Mouse (Mus musculus) hindbrain, embryonic 10.5 days (tissue): ENCODE data around the gene Ccl5. TPM values are rescaled to one million over a fixed set of nuclear protein-coding genes. Genes with fewer than 3 reads are reported as not detected.

Source experiments
- DNase-seq: peaks from one replicate; pipeline ENCODE4 v3.0.0-alpha.2; 2017; ENCODE audit warnings: low spot score
- H3K27ac ChIP-seq: fragments of 300-500 bp; sonication (generic); 2 replicates; pipeline ENCODE4 v1.5.1; 2016; ENCODE audit warnings: mild to moderate bottlenecking, moderate library complexity
- H3K27me3 ChIP-seq: fragments of 300-500 bp; sonication (generic); 2 replicates; pipeline ENCODE4 v1.6.1; 2016; ENCODE audit warnings: mild to moderate bottlenecking; ENCODE audit not compliant: poor library complexity, insufficient read depth, severe bottlenecking
- H3K36me3 ChIP-seq: fragments of 300-500 bp; sonication (generic); 2 replicates; pipeline ENCODE4 v1.6.1; 2016; ENCODE audit warnings: mild to moderate bottlenecking, moderate library complexity
- H3K4me1 ChIP-seq: fragments of 300-500 bp; sonication (generic); replicated peaks from 2 replicates; pipeline ENCODE4 v1.6.1; 2016; ENCODE audit warnings: mild to moderate bottlenecking
- H3K4me3 ChIP-seq: fragments of 300-500 bp; sonication (generic); 2 replicates; pipeline ENCODE4 v1.5.1; 2016; ENCODE audit warnings: mild to moderate bottlenecking, moderate library complexity
- H3K9me3 ChIP-seq: fragments of 300-500 bp; sonication (generic); 2 replicates; pipeline ENCODE4 v1.6.1; 2016; ENCODE audit warnings: mild to moderate bottlenecking, moderate library complexity
- WGBS: fragments of 180-500 bp; shearing (Covaris S2); methylation state at CpG from one replicate; pipeline ENCODE4 v1.1.7; 2016; 5-methylcytosine and 5-hydroxymethylcytosine counted together
- polyA plus RNA-seq: library from polyadenylated mRNA; unstranded; fragments of >200 nt; fragmentation: Nextera tagmentation; extraction: Ambion mirVana; gene quantifications from 2 replicates; pipeline ENCODE4 v1.2.1, GENCODE M21; 2016

Gene Ccl5
- not detected in 2 replicates for polyA plus RNA-seq

GRCm38 (mm10) chr11:83530360-83530759, at the start of gene Ccl5:
Ccl5 (minus strand) TSS chr11:83530518.
- Histone ChIP-seq H3K36me3 (no peaks in the 10 kb centered on the region), H3K27ac (no peak within 1 kb of the TSS), H3K4me3 (no peak within 1 kb of the TSS), H3K9me3 (no peaks in the 10 kb centered on the region), H3K4me1 (0 out of 2 replicates have a peak, but pooled peaks cover 3% of the 10 kb centered on the region), H3K27me3 (no peaks in the 10 kb centered on the region)
- no peak for DNase-seq
- 83% methylated on average over 5 of the region's 5 CpGs for WGBS

- no peak for DNase-seq
- Histone ChIP-seq H3K4me3 (no peak overlapping the region), H3K27me3 (no peaks in the 10 kb centered on the region), H3K27ac (no peak overlapping the region), H3K36me3 (no peaks in the 10 kb centered on the region), H3K9me3 (no peaks in the 10 kb centered on the region), H3K4me1 (peaks cover 8% of the 10 kb centered on the region)
- WGBS: 84% methylated on average over 3 of the region's 3 CpGs
Measured at GRCm38 (mm10) chr11:83578999-83579398, 48.7 kb upstream of the Ccl5 start.

- Histone ChIP-seq H3K27me3 (no peaks in the 10 kb centered on the region), H3K4me1 (peaks cover 8% of the 10 kb centered on the region), H3K36me3 (no peaks in the 10 kb centered on the region), H3K27ac (no peak within 1 kb of the TSS), H3K4me3 (no peak within 1 kb of the TSS), H3K9me3 (no peaks in the 10 kb centered on the region)
- peak; percentile 9 for DNase-seq
- WGBS: 59% methylated on average over 2 of the region's 2 CpGs
Measured at GRCm38 (mm10) chr11:83578186-83578760, 48.0 kb upstream of the Ccl5 start, which contains the start of gene Ccl9. Ccl9 (minus strand) TSS chr11:83578636.

- DNase-seq: no peak
- no peak overlapping the region for H3K4me3 ChIP-seq
- H3K27me3 ChIP-seq: no peaks in the 10 kb centered on the region
- no peak overlapping the region for H3K27ac ChIP-seq
- WGBS: 84% methylated on average over 4 of the region's 4 CpGs
- H3K4me1 ChIP-seq: no peaks in the 10 kb centered on the region; the same call in 1 of the 2 replicates
- H3K9me3 ChIP-seq: no peaks in the 10 kb centered on the region
- H3K36me3 ChIP-seq: no peaks in the 10 kb centered on the region
Measured at GRCm38 (mm10) chr11:83576927-83577555, 46.7 kb upstream of the Ccl5 start.

- H3K4me1 ChIP-seq: no peaks in the 10 kb centered on the region
- H3K27me3 ChIP-seq: no peaks in the 10 kb centered on the region
- no peaks in the 10 kb centered on the region for H3K9me3 ChIP-seq
- 73% methylated on average over 9 of the region's 9 CpGs for WGBS
- H3K4me3 ChIP-seq: no peak overlapping the region
- no peak for DNase-seq
- no peak overlapping the region for H3K27ac ChIP-seq
- no peaks in the 10 kb centered on the region for H3K36me3 ChIP-seq
Measured at GRCm38 (mm10) chr11:83572834-83573233, 42.5 kb upstream of the Ccl5 start.

DNA sequence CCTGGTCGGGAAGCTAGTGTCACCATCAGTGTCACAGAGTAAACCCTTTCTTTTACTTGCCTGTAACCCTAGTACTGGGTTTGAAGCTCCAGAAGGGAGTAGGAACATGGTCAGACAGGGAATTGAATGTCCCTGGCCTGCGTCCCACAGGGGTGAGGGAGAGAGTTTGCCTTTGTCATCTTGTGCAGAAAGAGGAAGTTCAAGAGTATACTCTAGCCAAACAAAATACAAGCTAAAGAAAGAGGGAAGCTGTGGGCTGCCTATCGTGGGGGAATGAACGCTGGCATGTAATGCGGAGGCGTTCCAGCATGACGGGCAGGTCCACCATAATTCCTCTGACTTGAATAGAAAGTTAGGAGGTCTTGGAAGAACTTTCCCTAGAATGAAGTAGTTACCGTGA, 41.9 kb upstream of the Ccl5 start:
- Histone ChIP-seq H3K9me3 (no peaks in the 10 kb centered on the region), H3K4me1 (no peaks in the 10 kb centered on the region)
- WGBS: 93% methylated on average over 8 of the region's 8 CpGs

DNA sequence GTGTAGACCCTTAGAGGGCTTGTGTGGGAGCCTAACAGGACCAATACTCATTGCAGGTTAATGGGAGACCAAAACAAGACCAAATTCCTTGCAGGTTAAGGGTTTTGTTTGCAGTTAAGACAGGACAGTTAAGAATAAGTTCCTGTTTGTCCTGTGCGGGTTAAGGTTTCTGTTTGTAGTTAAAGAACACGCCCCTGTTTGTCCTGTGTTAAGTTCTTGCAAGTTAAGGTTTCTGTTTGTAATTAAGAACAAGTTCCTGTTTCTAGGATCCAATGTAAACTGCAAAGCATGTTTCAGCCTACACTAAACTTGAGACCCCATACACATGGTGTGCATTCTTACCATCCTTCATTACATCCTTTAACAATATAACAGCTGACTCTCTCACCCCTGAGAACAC, 39.9 kb upstream of the Ccl5 start:
- 88% methylated on average over 2 of the region's 2 CpGs for WGBS
- Histone ChIP-seq H3K4me1 (no peaks in the 10 kb centered on the region), H3K27me3 (no peaks in the 10 kb centered on the region), H3K27ac (no peak overlapping the region), H3K9me3 (no peaks in the 10 kb centered on the region), H3K4me3 (no peak overlapping the region), H3K36me3 (no peaks in the 10 kb centered on the region)
- DNase-seq: no peak

More for the DNA sequence above, 41.9 kb upstream of the Ccl5 start:
- no peak overlapping the region for H3K27ac ChIP-seq
- no peak overlapping the region for H3K4me3 ChIP-seq
- no peaks in the 10 kb centered on the region for H3K36me3 ChIP-seq
- DNase-seq: no peak
- H3K27me3 ChIP-seq: no peaks in the 10 kb centered on the region

GRCm38 (mm10) chr11:83569249-83569648, 38.9 kb upstream of the Ccl5 start:
- H3K36me3 ChIP-seq: no peaks in the 10 kb centered on the region
- no peaks in the 10 kb centered on the region for H3K4me1 ChIP-seq
- DNase-seq: no peak
- WGBS: 92% methylated on average over 7 of the region's 7 CpGs
- no peaks in the 10 kb centered on the region for H3K27me3 ChIP-seq
- no peak overlapping the region for H3K4me3 ChIP-seq
- H3K27ac ChIP-seq: no peak overlapping the region
- no peaks in the 10 kb centered on the region for H3K9me3 ChIP-seq

GRCm38 (mm10) chr11:83568786-83569185, 38.5 kb upstream of the Ccl5 start:
- Histone ChIP-seq H3K27ac (no peak overlapping the region), H3K9me3 (no peaks in the 10 kb centered on the region), H3K36me3 (no peaks in the 10 kb centered on the region), H3K4me1 (no peaks in the 10 kb centered on the region), H3K4me3 (no peak overlapping the region), H3K27me3 (no peaks in the 10 kb centered on the region)
- WGBS: 94% methylated on average over 3 of the region's 3 CpGs
- DNase-seq: no peak

DNA sequence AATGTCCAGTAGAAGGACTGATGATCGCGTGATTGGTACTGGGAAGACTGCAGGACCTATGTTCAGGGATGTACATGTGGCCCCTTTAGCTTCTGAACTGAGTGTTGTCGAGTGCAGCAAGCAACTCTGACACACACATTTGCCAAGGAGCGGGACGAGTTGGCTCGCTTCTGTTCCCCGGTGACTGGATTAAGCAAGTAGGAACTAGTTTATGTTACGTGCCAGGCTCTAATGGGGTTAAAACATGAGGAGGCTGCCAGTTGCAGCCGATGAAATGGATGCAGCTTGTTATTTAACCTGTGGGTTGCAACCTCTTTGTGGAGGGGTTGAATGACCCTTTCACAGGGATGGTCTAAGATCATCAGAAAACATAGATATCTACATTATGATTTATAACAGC, 37.7 kb upstream of the Ccl5 start:
- WGBS: 92% methylated on average over 9 of the region's 9 CpGs
- DNase-seq: no peak
- Histone ChIP-seq H3K27ac (no peak overlapping the region), H3K4me3 (no peak overlapping the region), H3K27me3 (no peaks in the 10 kb centered on the region), H3K9me3 (no peaks in the 10 kb centered on the region), H3K36me3 (no peaks in the 10 kb centered on the region), H3K4me1 (no peaks in the 10 kb centered on the region)

DNA sequence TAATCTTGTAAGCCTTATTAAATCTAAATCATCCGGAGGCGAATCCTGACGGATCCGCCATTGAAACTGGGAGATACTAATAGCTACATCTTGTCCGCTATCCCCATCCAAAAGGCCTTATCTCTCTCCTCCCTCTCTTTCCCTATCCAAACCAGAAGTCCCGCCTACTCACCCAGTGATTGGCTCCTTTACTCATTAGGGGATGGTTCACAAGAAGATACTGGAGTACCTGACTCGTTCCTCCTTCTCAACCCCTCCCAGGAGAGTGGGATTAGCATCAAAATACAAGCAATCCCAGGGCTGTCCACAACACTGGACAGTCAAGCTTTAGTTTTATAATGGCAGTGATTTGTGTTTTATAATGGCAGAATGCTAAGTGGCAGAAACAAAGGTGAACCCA, 37.0 kb upstream of the Ccl5 start:
- 72% methylated on average over 7 of the region's 7 CpGs for WGBS
- no peak for DNase-seq
- Histone ChIP-seq H3K27ac (no peak overlapping the region), H3K4me1 (no peaks in the 10 kb centered on the region), H3K4me3 (no peak overlapping the region), H3K27me3 (no peaks in the 10 kb centered on the region), H3K9me3 (no peaks in the 10 kb centered on the region), H3K36me3 (no peaks in the 10 kb centered on the region)

GRCm38 (mm10) chr11:83566617-83567016, 36.3 kb upstream of the Ccl5 start:
- H3K4me3 ChIP-seq: no peak overlapping the region
- H3K27me3 ChIP-seq: no peaks in the 10 kb centered on the region
- H3K36me3 ChIP-seq: no peaks in the 10 kb centered on the region
- H3K9me3 ChIP-seq: no peaks in the 10 kb centered on the region
- no peak for DNase-seq
- H3K27ac ChIP-seq: no peak overlapping the region
- H3K4me1 ChIP-seq: no peaks in the 10 kb centered on the region

- DNase-seq: no peak
- Histone ChIP-seq H3K4me3 (no peak overlapping the region), H3K27me3 (no peaks in the 10 kb centered on the region), H3K27ac (no peak overlapping the region), H3K9me3 (no peaks in the 10 kb centered on the region), H3K4me1 (no peaks in the 10 kb centered on the region), H3K36me3 (no peaks in the 10 kb centered on the region)
- WGBS: 69% methylated on average over 2 of the region's 2 CpGs
Measured at GRCm38 (mm10) chr11:83563754-83564153, 33.4 kb upstream of the Ccl5 start.
